ENCODE assay signal across 8 mouse cellular contexts in genomic region chr6:87669894-87670588, GRCm38 (mm10). TPM values are rescaled to one million over a fixed set of nuclear protein-coding genes. Genes with fewer than 3 reads are reported as not detected.
A peak's percentile ranks its signal among the peaks of the same experiment; 100 is the strongest.
DNase-seq lines count a peak whose midpoint lies in the region; ATAC-seq and TF ChIP-seq lines count a peak whose summit lies in the region.

No protein-coding gene starts in this region.

- H3K4me2 ChIP-seq in embryonic facial prominence, embryonic 11.5 days (ENCODE audit: low read depth, low read length), result no peak overlapping the region
- 0 out of 2 replicates have a peak overlapping the region, but pooled peaks have one; percentile 6 for H3K4me2 ChIP-seq in limb, embryonic 14.5 days (replicated peaks; ENCODE audit: low read depth, low read length, severe bottlenecking)
- H3K4me2 ChIP-seq in midbrain, embryonic 15.5 days, result peak overlapping the region; percentile 12; the same call in 1 of the 2 replicates

- H3K9ac ChIP-seq in embryonic facial prominence, embryonic 11.5 days (replicated peaks; ENCODE audit: low read length), result no peak overlapping the region
- H3K9ac ChIP-seq in limb, embryonic 14.5 days (ENCODE audit: low read depth, low read length, severe bottlenecking), result no peak overlapping the region
- no peak overlapping the region for H3K9ac ChIP-seq in midbrain, embryonic 15.5 days

- POLR2A ChIA-PET in Patski (lab: Charles Lee), result no interaction called here

- intact Hi-C loops in heart, postnatal 25 days (cut with DNase I), result loop anchor here (2.0 to 5.0 kb wide), 3 partner anchors 58 to 273 kb away; no protein-coding TSS in a partner anchor

- H3K4me1 ChIP-seq in embryonic facial prominence, embryonic 11.5 days (ENCODE audit: control insufficient read depth, insufficient read depth, low read length), result 0 out of 2 replicates have a peak, but pooled peaks cover 2% of the 10 kb centered on the region
- peaks cover 3% of the 10 kb centered on the region; the same call in 1 of the 2 replicates for H3K4me1 ChIP-seq in limb, embryonic 14.5 days (ENCODE audit: control insufficient read depth, insufficient read depth, low read length)
- H3K4me1 ChIP-seq in midbrain, embryonic 15.5 days, result peaks cover 25% of the 10 kb centered on the region

- H3K4me3 ChIP-seq in embryonic facial prominence, embryonic 11.5 days (ENCODE audit: low read depth, low read length), result no peak overlapping the region
- no peak overlapping the region for H3K4me3 ChIP-seq in limb, embryonic 14.5 days (replicated peaks; ENCODE audit: low read length)
- no peak overlapping the region for H3K4me3 ChIP-seq in midbrain, embryonic 15.5 days

- no peaks in the 10 kb centered on the region for H3K9me3 ChIP-seq in embryonic facial prominence, embryonic 11.5 days (replicated peaks; ENCODE audit: control insufficient read depth, low read length)
- H3K9me3 ChIP-seq in limb, embryonic 14.5 days (ENCODE audit: control insufficient read depth, low read length), result no peaks in the 10 kb centered on the region
- H3K9me3 ChIP-seq in midbrain, embryonic 15.5 days, result no peaks in the 10 kb centered on the region

- H3K36me3 ChIP-seq in embryonic facial prominence, embryonic 11.5 days (replicated peaks; ENCODE audit: control insufficient read depth, insufficient read depth, low read depth, low read length), result no peaks in the 10 kb centered on the region
- H3K36me3 ChIP-seq in limb, embryonic 14.5 days (ENCODE audit: control insufficient read depth, insufficient read depth, low read length), result no peaks in the 10 kb centered on the region
- no peaks in the 10 kb centered on the region for H3K36me3 ChIP-seq in midbrain, embryonic 15.5 days (replicated peaks)

- peak; percentile 42 to 82 for DNase-seq in heart, adult 18-20 months
- no peak for DNase-seq in heart, postnatal 25 days (ENCODE audit: low spot score)
- DNase-seq in Patski (ENCODE audit: low read depth, low spot score), result no peak
- DNase-seq in embryonic facial prominence, embryonic 11.5 days (ENCODE audit: low spot score), result peak; percentile 91
- peak; percentile 78 for DNase-seq in hindlimb bud, embryonic 11.5 days (ENCODE audit: extremely low spot score, low read depth, low spot score)
- DNase-seq in limb, embryonic 14.5 days (ENCODE audit: low spot score), result peak; percentile 94
- peak; percentile 44 for DNase-seq in telencephalon, adult 2 months (ENCODE audit: low read depth, low spot score)

- no peak for TF ChIP-seq POLR2A in limb, embryonic 14.5 days (IDR thresholded peaks at IDR 0.05; ENCODE audit: borderline replicate concordance, extremely low read depth, insufficient read depth, insufficient read length)

- ATAC-seq in Patski, result no peak
- ATAC-seq in embryonic facial prominence, embryonic 11.5 days (replicated peaks; ENCODE audit: insufficient number of reproducible peaks, low FRiP score, low TSS enrichment, low read depth), result no peak
- ATAC-seq in limb, embryonic 14.5 days (ENCODE audit: low FRiP score, low read depth), result no peak
- no peak for ATAC-seq in midbrain, embryonic 15.5 days (replicated peaks)

- H3K27me3 ChIP-seq in Patski, result no peaks in the 10 kb centered on the region
- no peaks in the 10 kb centered on the region for H3K27me3 ChIP-seq in embryonic facial prominence, embryonic 11.5 days (ENCODE audit: control insufficient read depth, insufficient read depth, low read length)
- H3K27me3 ChIP-seq in limb, embryonic 14.5 days (ENCODE audit: control insufficient read depth, insufficient read depth, low read length), result no peaks in the 10 kb centered on the region
- H3K27me3 ChIP-seq in midbrain, embryonic 15.5 days (replicated peaks), result no peaks in the 10 kb centered on the region

- TF ChIP-seq CTCF in Patski (IDR thresholded peaks at IDR 0.05), result peak; percentile 72

- CTCF ChIA-PET in Patski (lab: Charles Lee), result interaction anchor here (0.6 to 2.7 kb wide), 8 partner anchors 12 to 271 kb away, joined by 3 to 9 read pairs (median 4); no protein-coding TSS in a partner anchor

- no peak overlapping the region for H3K27ac ChIP-seq in embryonic facial prominence, embryonic 11.5 days (replicated peaks; ENCODE audit: low read depth, low read length)
- H3K27ac ChIP-seq in limb, embryonic 14.5 days (replicated peaks; ENCODE audit: low read depth, low read length), result no peak overlapping the region
- H3K27ac ChIP-seq in midbrain, embryonic 15.5 days, result no peak overlapping the region

- 37% methylated on average over 7 of the region's 7 CpGs for WGBS in embryonic facial prominence, embryonic 11.5 days
- WGBS in limb, embryonic 14.5 days, result 38% methylated on average over 7 of the region's 7 CpGs
- WGBS in midbrain, embryonic 15.5 days, result 32% methylated on average over 7 of the region's 7 CpGs

- in situ Hi-C loops in Patski (cut with MboI; ENCODE audit: low pct_unique_long_range_greater_than_20kb), result loop anchor here (5.0 to 10.0 kb wide), 2 partner anchors 115 to 273 kb away; no protein-coding TSS in a partner anchor

RNA-seq across cellular contexts. Expression of gene Aplf, which starts 2.0 kb away (rescaled TPM):
- 1 to 10 TPM; 2.2 to 3.0 TPM for total RNA-seq in heart, adult 18-20 months (2021)
- total RNA-seq in heart, postnatal 25 days (2021), result 1 to 10 TPM; 2.3 to 2.6 TPM
- polyA plus RNA-seq in Patski (2021), result 12.1 TPM
- 15.4 and 20.3 TPM in 2 replicates for polyA plus RNA-seq in embryonic facial prominence, embryonic 11.5 days (2014; fragmentation: Nextera tagmentation; extraction: Ambion mirVana)
- 7.5 and 10.3 TPM in 2 replicates for polyA plus RNA-seq in limb, embryonic 14.5 days (2012; rRNA removed)
- polyA plus RNA-seq in limb, embryonic 14.5 days (2014; fragmentation: Nextera tagmentation; extraction: Ambion mirVana), result 14.3 and 16.2 TPM in 2 replicates
- polyA plus RNA-seq in midbrain, embryonic 15.5 days (2015; fragmentation: Nextera tagmentation; extraction: Ambion mirVana), result 7.2 and 7.7 TPM in 2 replicates

Comparison
In these comparisons a context has a peak if more than half of its experiments do, and no peak if none do; other contexts are left out.
1. DNase-seq: peak in heart, adult 18-20 months (2 of 2), embryonic facial prominence, embryonic 11.5 days (single experiment), hindlimb bud, embryonic 11.5 days (single experiment), limb, embryonic 14.5 days (single experiment) and telencephalon, adult 2 months (single experiment); none in heart, postnatal 25 days (single experiment) and Patski (single experiment).